Mouse (Mus musculus) lung, postnatal 0 days (tissue): Measurements from ENCODE around the gene Slc15a1. TPM values are rescaled to one million over a fixed set of nuclear protein-coding genes. Genes with fewer than 3 reads are reported as not detected.
"Not testable (repeated sequence)": the region's sequence is repeated elsewhere in the genome, so short reads cannot be mapped to it uniquely, and the experiment has no call there.

Experiments used
- ATAC-seq: fragments of 200-750 bp; cut with Nextera tagmentation; 2 replicates; pipeline ENCODE4 v1.8.0; 2017; ENCODE audit warnings: moderate library complexity
- DNase-seq: peaks from one replicate; pipeline ENCODE4 v3.0.0-alpha.2; 2016; ENCODE audit warnings: low spot score
- H3K27ac ChIP-seq: fragments of 300-500 bp; sonication (generic); 2 replicates; pipeline ENCODE4 v1.5.1; 2014; ENCODE audit warnings: antibody characterized with exemption, mild to moderate bottlenecking, low read length, mixed read lengths
- H3K27me3 ChIP-seq: fragments of 300-500 bp; sonication (generic); replicated peaks from 2 replicates; pipeline ENCODE4 v1.6.1; 2014; ENCODE audit warnings: low read length, mixed read lengths; ENCODE audit not compliant: insufficient read depth
- H3K36me3 ChIP-seq: fragments of 300-500 bp; sonication (generic); 2 replicates; pipeline ENCODE4 v1.6.1; 2014; ENCODE audit warnings: low read length, mixed read lengths; ENCODE audit not compliant: insufficient read depth
- H3K4me1 ChIP-seq: fragments of 300-500 bp; sonication (generic); 2 replicates; pipeline ENCODE4 v1.6.1; 2014; ENCODE audit warnings: antibody characterized with exemption, low read depth, low read length, mixed read lengths; ENCODE audit not compliant: insufficient read depth
- H3K4me2 ChIP-seq: fragments of 300-500 bp; sonication (generic); replicated peaks from 2 replicates; pipeline ENCODE4 v1.6.1; 2014; ENCODE audit warnings: low read depth, mild to moderate bottlenecking, low read length, moderate library complexity, mixed read lengths
- H3K4me3 ChIP-seq: fragments of 300-500 bp; sonication (generic); 2 replicates; pipeline ENCODE4 v1.5.1; 2014; ENCODE audit warnings: low read depth, low read length
- H3K9ac ChIP-seq: fragments of 300-500 bp; sonication (generic); replicated peaks from 2 replicates; pipeline ENCODE4 v1.6.1; 2014; ENCODE audit warnings: low read depth, mild to moderate bottlenecking
- H3K9me3 ChIP-seq: fragments of 300-500 bp; sonication (generic); 2 replicates; pipeline ENCODE4 v1.6.1; 2016; ENCODE audit warnings: low read length, mixed read lengths
- CTCF ChIP-seq: IDR thresholded peaks from 2 replicates; pipeline ENCODE4 v1.5.1; 2016; ENCODE audit warnings: antibody characterized with exemption, mild to moderate bottlenecking
- EP300 ChIP-seq: IDR thresholded peaks from 2 replicates; pipeline ENCODE4 v1.6.1; 2016; ENCODE audit warnings: antibody characterized with exemption, mild to moderate bottlenecking, control low read depth
- WGBS: fragments of 180-500 bp; shearing (Covaris S2); extraction: QIAGEN DNeasy Blood & Tissue Kit; methylation state at CpG from one replicate; pipeline ENCODE4 v1.1.7; 2014; 5-methylcytosine and 5-hydroxymethylcytosine counted together
- polyA plus RNA-seq: library from polyadenylated mRNA; unstranded; fragments of >200 nt; fragmentation: Nextera tagmentation; extraction: Ambion mirVana; gene quantifications from 2 replicates; pipeline ENCODE4 v1.2.1, GENCODE M21; 2015

Slc15a1 gene
- polyA plus RNA-seq, 1 experiment from 2014 or later = 0.98 TPM

DNA sequence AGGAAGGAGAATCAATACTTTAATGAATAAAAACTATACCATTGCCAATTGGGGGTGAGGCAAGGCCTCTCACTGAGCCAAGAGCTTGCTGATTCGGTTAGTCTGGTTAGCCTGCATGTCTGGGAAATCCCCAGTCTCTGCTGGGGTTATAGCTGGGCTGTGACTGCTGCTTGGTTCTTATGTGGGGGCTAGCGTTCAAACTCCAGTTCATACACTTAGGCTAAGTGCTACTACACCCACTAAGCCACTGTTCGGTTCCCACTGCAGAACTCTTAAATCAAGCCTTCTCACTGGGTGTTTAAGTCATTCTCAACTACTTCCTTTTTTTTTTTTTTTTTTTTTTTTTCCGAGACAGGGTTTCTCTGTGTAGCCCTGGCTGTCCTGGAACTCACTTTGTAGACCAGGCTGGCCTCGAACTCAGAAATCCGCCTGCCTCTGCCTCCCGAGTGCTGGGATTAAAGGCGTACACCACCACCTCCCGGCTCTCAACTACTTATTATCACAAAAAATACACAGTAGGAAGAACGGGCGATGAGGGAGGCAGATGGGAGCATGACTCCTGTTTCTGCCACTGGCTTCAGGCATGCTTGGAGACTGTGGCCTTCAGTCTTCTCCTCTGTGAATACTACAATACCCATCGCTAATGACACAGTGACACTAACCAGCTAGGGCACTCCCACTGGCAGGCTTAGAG is 88.3 kb downstream of the Slc15a1 start:
- no peak for TF ChIP-seq CTCF
- no peak for TF ChIP-seq EP300
- no peak overlapping the region for H3K9ac ChIP-seq
- H3K4me2 ChIP-seq = no peak overlapping the region
- H3K9me3 ChIP-seq = peaks cover 3% of the 10 kb centered on the region; the same call in 1 of the 2 replicates
- H3K36me3 ChIP-seq = no peaks in the 10 kb centered on the region
- no peaks in the 10 kb centered on the region for H3K27me3 ChIP-seq
- H3K4me1 ChIP-seq = no peaks in the 10 kb centered on the region; the same call in 1 of the 2 replicates
- DNase-seq (no peak), ATAC-seq (no peak)
- no peak overlapping the region for H3K4me3 ChIP-seq
- H3K27ac ChIP-seq = no peak overlapping the region
- 84% methylated on average over 11 of the region's 12 CpGs for WGBS

GRCm38 (mm10) chr14:121414635-121415241 is 90.3 kb downstream of the Slc15a1 start:
- H3K9me3 ChIP-seq = no peaks in the 10 kb centered on the region
- H3K27ac ChIP-seq = no peak overlapping the region
- H3K36me3 ChIP-seq = no peaks in the 10 kb centered on the region
- H3K9ac ChIP-seq = no peak overlapping the region
- H3K4me3 ChIP-seq = no peak overlapping the region
- TF ChIP-seq EP300 (no peak), CTCF (no peak)
- H3K27me3 ChIP-seq = no peaks in the 10 kb centered on the region
- DNase-seq (peak; percentile 84), ATAC-seq (peak; percentile 75)
- H3K4me1 ChIP-seq = no peaks in the 10 kb centered on the region
- WGBS = 55% methylated on average over 6 of the region's 6 CpGs
- H3K4me2 ChIP-seq = no peak overlapping the region

GRCm38 (mm10) chr14:121413726-121414125 is 91.3 kb downstream of the Slc15a1 start:
- not testable (repeated sequence) for H3K9ac ChIP-seq, H3K4me3 ChIP-seq, DNase-seq, H3K27me3 ChIP-seq, H3K4me2 ChIP-seq, H3K4me1 ChIP-seq, H3K9me3 ChIP-seq, ATAC-seq, H3K36me3 ChIP-seq, H3K27ac ChIP-seq
- WGBS = 100% methylated on average over 1 of the region's 1 CpGs

Other genes with a start within 250 kb of the Slc15a1 start
- gene Stk24, start 125.2 kb downstream of the Slc15a1 start, polyA plus RNA-seq = 30.6 and 33.4 TPM in 2 replicates